Mouse (Mus musculus): ENCODE data around the gene Olfr95.
A peak's percentile ranks its signal among the peaks of the same experiment; 100 is the strongest.
"Not testable (repeated sequence)": the region's sequence is repeated elsewhere in the genome, so short reads cannot be mapped to it uniquely, and the experiment has no call there.

Gene Olfr95

GRCm38 (mm10) chr17:37213018-37213417, at the start of gene Olfr95:
Olfr95 (minus strand) TSS chr17:37213118.
- no peak for DNase-seq

GRCm38 (mm10) chr17:37250544-37250943, 37.6 kb upstream of the Olfr95 start:
- DNase-seq, result peak in 1 of 2 experiments; percentile 4

- no peak for DNase-seq
Observed at GRCm38 (mm10) chr17:37249460-37249859, 36.5 kb upstream of the Olfr95 start.

GRCm38 (mm10) chr17:37246715-37247114, 33.8 kb upstream of the Olfr95 start:
- peak; percentile 7 to 12 for DNase-seq

GRCm38 (mm10) chr17:37242198-37242597, 29.3 kb upstream of the Olfr95 start:
- no peak for DNase-seq

GRCm38 (mm10) chr17:37237230-37237629, 24.3 kb upstream of the Olfr95 start, which contains the start of gene Olfr97:
Olfr97 (minus strand) TSS chr17:37237330.
- DNase-seq, result not testable (repeated sequence)

- no peak for DNase-seq
Observed at GRCm38 (mm10) chr17:37221879-37222278, 9.0 kb upstream of the Olfr95 start.

GRCm38 (mm10) chr17:37219846-37220245, 6.9 kb upstream of the Olfr95 start, which contains the start of gene Olfr96:
Olfr96 (plus strand) TSS chr17:37220146.
- no peak for DNase-seq

- no peak for DNase-seq
Observed at GRCm38 (mm10) chr17:37218486-37218885, 5.6 kb upstream of the Olfr95 start.

GRCm38 (mm10) chr17:37210884-37211768, 1.8 kb downstream of the Olfr95 start:
- peak in 1 of 2 experiments; percentile 6 for DNase-seq

- no peak for DNase-seq
Observed at GRCm38 (mm10) chr17:37203917-37204236, 9.0 kb downstream of the Olfr95 start.

GRCm38 (mm10) chr17:37203206-37203916, 9.6 kb downstream of the Olfr95 start:
- DNase-seq, result peak; percentile 65 to 77

GRCm38 (mm10) chr17:37200894-37201293, 12.0 kb downstream of the Olfr95 start, which contains the start of gene Olfr94:
Olfr94 (minus strand) TSS chr17:37200994.
- no peak for DNase-seq

- no peak for DNase-seq
Observed at GRCm38 (mm10) chr17:37196845-37197724, 15.8 kb downstream of the Olfr95 start.

- DNase-seq, result no peak
Observed at GRCm38 (mm10) chr17:37194782-37195181, 18.1 kb downstream of the Olfr95 start.

GRCm38 (mm10) chr17:37193656-37194055, 19.3 kb downstream of the Olfr95 start, which contains the start of gene Ubd:
Ubd (plus strand) TSS chr17:37193892.
- no peak for DNase-seq

GRCm38 (mm10) chr17:37193032-37193431, 19.9 kb downstream of the Olfr95 start:
- no peak for DNase-seq

- peak; percentile 15 to 26 for DNase-seq
Observed at GRCm38 (mm10) chr17:37190711-37191110, 22.2 kb downstream of the Olfr95 start.

GRCm38 (mm10) chr17:37185474-37185873, 27.4 kb downstream of the Olfr95 start:
- no peak for DNase-seq

- DNase-seq, result no peak
Observed at GRCm38 (mm10) chr17:37161394-37161793, 51.5 kb downstream of the Olfr95 start, which contains the start of gene Olfr93. Olfr93 (minus strand) TSS chr17:37161494.

Measured in cerebellum, adult 18-20 months (tissue).